Mouse (Mus musculus) liver, embryonic 14 days (tissue): ENCODE results near the gene Gm8180. TPM values are rescaled to one million over a fixed set of nuclear protein-coding genes. Genes with fewer than 3 reads are reported as not detected.

Experiments
- polyA plus RNA-seq: library from polyadenylated mRNA; depleted of rRNA; stranded (reverse); fragments of >200 nt; gene quantifications from 2 replicates; pipeline ENCODE4 v1.2.3, GENCODE M21; 2012; rRNA removed

Gene Gm8180
- polyA plus RNA-seq, result not detected in 2 replicates

GRCm38 (mm10) chr14:43784645-43785044 lies at the start of gene Gm8180:
TSS of gene Gm8180 (minus strand) at chr14:43784745.

GRCm38 (mm10) chr14:43747566-43747965 lies 37.0 kb downstream of the Gm8180 start, which contains the start of gene Gm6526:
TSS of gene Gm6526 (plus strand) at chr14:43747866.

Other genes starting within 250 kb of the Gm8180 start
- gene Gm5799, start 241.2 kb downstream of the Gm8180 start, polyA plus RNA-seq, result not detected in 2 replicates
- not detected in 2 replicates for gene Gm17654, start 205.6 kb downstream of the Gm8180 start, polyA plus RNA-seq
- gene Gm10375, start 176.7 kb downstream of the Gm8180 start, polyA plus RNA-seq, result not detected in 2 replicates
- gene Gm8165, start 107.5 kb downstream of the Gm8180 start, polyA plus RNA-seq, result not detected in 2 replicates
- gene Gm7324, start 86.9 kb downstream of the Gm8180 start, polyA plus RNA-seq, result 0.44 and 0.55 TPM in 2 replicates
- not detected in 2 replicates for gene Gm16506, start 57.3 kb downstream of the Gm8180 start, polyA plus RNA-seq
- gene Gm6526, start 36.9 kb downstream of the Gm8180 start, polyA plus RNA-seq, result not detected in 2 replicates
- gene Ear1, start 90.8 kb upstream of the Gm8180 start, polyA plus RNA-seq, result 16.3 and 18.4 TPM in 2 replicates
- not detected in 2 replicates for gene Ear10, start 138.8 kb upstream of the Gm8180 start, polyA plus RNA-seq
- gene Gm8113, start 140.6 kb upstream of the Gm8180 start, polyA plus RNA-seq, result 9.4 and 12.1 TPM in 2 replicates
- gene Ang5, start 172.3 kb upstream of the Gm8180 start, polyA plus RNA-seq, result not detected in 2 replicates
- 0.08 TPM in 1 of 2 replicates, not detected in the other for gene Ang6, start 217.5 kb upstream of the Gm8180 start, polyA plus RNA-seq